Mouse (Mus musculus) intestine, embryonic 14.5 days (tissue): ENCODE results near the gene Efemp2. TPM values are rescaled to one million over a fixed set of nuclear protein-coding genes. Genes with fewer than 3 reads are reported as not detected.

Experiments
- ATAC-seq: fragments of 200-750 bp; cut with Nextera tagmentation; replicated peaks from 2 replicates; pipeline ENCODE4 v1.8.0; 2017; ENCODE audit warnings: low read depth, moderate number of reproducible peaks, moderate TSS enrichment, moderate library complexity; ENCODE audit not compliant: low FRiP score, low TSS enrichment
- DNase-seq: peaks from one replicate; pipeline ENCODE4 v3.0.0-alpha.2; 2018; ENCODE audit warnings: low spot score
- H3K27ac ChIP-seq: fragments of 300-500 bp; sonication (generic); 2 replicates; pipeline ENCODE4 v1.5.1; 2014; ENCODE audit warnings: low read depth, mild to moderate bottlenecking, control low read depth
- H3K27me3 ChIP-seq: fragments of 300-500 bp; sonication (generic); replicated peaks from 2 replicates; pipeline ENCODE4 v1.6.1; 2014; ENCODE audit warnings: low read length, control low read depth; ENCODE audit not compliant: control insufficient read depth, insufficient read depth
- H3K36me3 ChIP-seq: fragments of 300-500 bp; sonication (generic); 2 replicates; pipeline ENCODE4 v1.6.1; 2014; ENCODE audit warnings: low read length, control low read depth; ENCODE audit not compliant: control insufficient read depth, insufficient read depth
- H3K4me1 ChIP-seq: fragments of 300-500 bp; sonication (generic); replicated peaks from 2 replicates; pipeline ENCODE4 v1.6.1; 2014; ENCODE audit warnings: low read length, control low read depth, mixed read lengths; ENCODE audit not compliant: control insufficient read depth, insufficient read depth
- H3K4me2 ChIP-seq: fragments of 300-500 bp; sonication (generic); 2 replicates; pipeline ENCODE4 v1.6.1; 2014; ENCODE audit warnings: low read length
- H3K4me3 ChIP-seq: fragments of 300-500 bp; sonication (generic); 2 replicates; pipeline ENCODE4 v1.5.1; 2014; ENCODE audit warnings: low read depth, low read length, control low read depth, mixed read lengths
- H3K9ac ChIP-seq: fragments of 300-500 bp; sonication (generic); 2 replicates; pipeline ENCODE4 v1.6.1; 2014; ENCODE audit warnings: mild to moderate bottlenecking, low read length
- H3K9me3 ChIP-seq: fragments of 300-500 bp; sonication (generic); 2 replicates; pipeline ENCODE4 v1.6.1; 2016; ENCODE audit warnings: low read length, control low read depth; ENCODE audit not compliant: control insufficient read depth
- WGBS: fragments of 180-500 bp; shearing (Covaris S2); extraction: QIAGEN DNeasy Blood & Tissue Kit; methylation state at CpG from one replicate; pipeline ENCODE4 v1.1.7; 2014; 5-methylcytosine and 5-hydroxymethylcytosine counted together
- polyA plus RNA-seq: library from polyadenylated mRNA; unstranded; fragments of >200 nt; fragmentation: Nextera tagmentation; extraction: Ambion mirVana; gene quantifications from 2 replicates; pipeline ENCODE4 v1.2.1, GENCODE M21; 2014

Efemp2 gene
- polyA plus RNA-seq, 1 experiment from 2014 or later, result 136 TPM

- H3K4me2 ChIP-seq, result peak within 1 kb of the TSS; percentile 94
- H3K4me3 ChIP-seq, result peak within 1 kb of the TSS; percentile 72
- H3K9ac ChIP-seq, result peak within 1 kb of the TSS; percentile 75
- 9% methylated on average over 14 of the region's 14 CpGs for WGBS
- DNase-seq (no peak), ATAC-seq (no peak)
- no peaks in the 10 kb centered on the region for H3K27me3 ChIP-seq
- peaks cover 37% of the 10 kb centered on the region for H3K4me1 ChIP-seq
- H3K9me3 ChIP-seq, result no peaks in the 10 kb centered on the region
- peaks cover 27% of the 10 kb centered on the region for H3K36me3 ChIP-seq
- peak within 1 kb of the TSS; percentile 84 for H3K27ac ChIP-seq
These were observed 15.9 kb upstream of the Efemp2 start, which contains the start of gene Ccdc85b for GRCm38 (mm10) chr19:5457746-5458442. TSS of gene Ccdc85b (minus strand) at chr19:5457894.

- ATAC-seq (no peak), DNase-seq (no peak)
- peaks cover 40% of the 10 kb centered on the region for H3K4me1 ChIP-seq
- H3K4me3 ChIP-seq, result no peak overlapping the region
- H3K36me3 ChIP-seq, result peaks cover 26% of the 10 kb centered on the region
- no peak overlapping the region for H3K4me2 ChIP-seq
- no peaks in the 10 kb centered on the region for H3K27me3 ChIP-seq
- H3K9me3 ChIP-seq, result no peaks in the 10 kb centered on the region
- no peak overlapping the region for H3K9ac ChIP-seq
- H3K27ac ChIP-seq, result no peak overlapping the region
- WGBS, result 72% methylated on average over 7 of the region's 7 CpGs
These were observed 14.7 kb upstream of the Efemp2 start for GRCm38 (mm10) chr19:5459019-5459418.

- no peaks in the 10 kb centered on the region for H3K27me3 ChIP-seq
- no peaks in the 10 kb centered on the region for H3K9me3 ChIP-seq
- H3K27ac ChIP-seq, result no peak overlapping the region; the same call in 1 of the 2 replicates
- H3K36me3 ChIP-seq, result peaks cover 25% of the 10 kb centered on the region
- peak overlapping the region; percentile 66 for H3K4me2 ChIP-seq
- WGBS, result 35% methylated on average over 3 of the region's 3 CpGs
- DNase-seq, result no peak
- H3K9ac ChIP-seq, result peak overlapping the region; percentile 70
- H3K4me1 ChIP-seq, result peaks cover 44% of the 10 kb centered on the region
- ATAC-seq, result no peak
- peak overlapping the region; percentile 91 for H3K4me3 ChIP-seq
These were observed 13.9 kb upstream of the Efemp2 start for GRCm38 (mm10) chr19:5459896-5460295.

GRCm38 (mm10) chr19:5460465-5460911 is 13.3 kb upstream of the Efemp2 start, which contains the start of gene Fibp:
TSS of gene Fibp (plus strand) at chr19:5460615.
- Histone ChIP-seq H3K9me3 (no peaks in the 10 kb centered on the region), H3K27me3 (no peaks in the 10 kb centered on the region), H3K36me3 (peaks cover 30% of the 10 kb centered on the region), H3K4me1 (peaks cover 38% of the 10 kb centered on the region), H3K4me2 (peak within 1 kb of the TSS; percentile 66), H3K27ac (peak within 1 kb of the TSS; percentile 34; the same call in 1 of the 2 replicates), H3K9ac (peak within 1 kb of the TSS; percentile 70), H3K4me3 (peak within 1 kb of the TSS; percentile 91)
- DNase-seq (peak; percentile 96), ATAC-seq (peak; percentile 65)
- WGBS, result under 1% methylated on average over 32 of the region's 32 CpGs

GRCm38 (mm10) chr19:5461411-5461810 is 12.3 kb upstream of the Efemp2 start:
- H3K4me2 ChIP-seq, result peak overlapping the region; percentile 66
- no peak overlapping the region; the same call in 1 of the 2 replicates for H3K9ac ChIP-seq
- no peaks in the 10 kb centered on the region for H3K27me3 ChIP-seq
- peak overlapping the region; percentile 91 for H3K4me3 ChIP-seq
- DNase-seq, result no peak
- H3K27ac ChIP-seq, result no peak overlapping the region
- no peak for ATAC-seq
- H3K4me1 ChIP-seq, result peaks cover 30% of the 10 kb centered on the region
- WGBS, result 88% methylated on average over 6 of the region's 6 CpGs
- no peaks in the 10 kb centered on the region for H3K9me3 ChIP-seq
- H3K36me3 ChIP-seq, result peaks cover 39% of the 10 kb centered on the region

GRCm38 (mm10) chr19:5463212-5463611 is 10.5 kb upstream of the Efemp2 start:
- peaks cover 57% of the 10 kb centered on the region for H3K36me3 ChIP-seq
- no peak overlapping the region for H3K27ac ChIP-seq
- no peak overlapping the region for H3K4me2 ChIP-seq
- DNase-seq (no peak), ATAC-seq (no peak)
- H3K27me3 ChIP-seq, result no peaks in the 10 kb centered on the region
- WGBS, result 87% methylated on average over 9 of the region's 9 CpGs
- H3K9ac ChIP-seq, result no peak overlapping the region
- H3K4me1 ChIP-seq, result peaks cover 20% of the 10 kb centered on the region
- H3K9me3 ChIP-seq, result no peaks in the 10 kb centered on the region
- no peak overlapping the region for H3K4me3 ChIP-seq

- Histone ChIP-seq H3K4me1 (peaks cover 20% of the 10 kb centered on the region), H3K4me2 (peak overlapping the region; percentile 42), H3K9me3 (no peaks in the 10 kb centered on the region), H3K9ac (peak overlapping the region; percentile 12), H3K27ac (no peak overlapping the region), H3K4me3 (peak overlapping the region; percentile 10), H3K27me3 (no peaks in the 10 kb centered on the region), H3K36me3 (peaks cover 57% of the 10 kb centered on the region)
- WGBS, result 35% methylated on average over 15 of the region's 15 CpGs
- ATAC-seq (peak; percentile 21; the same call in 1 of the 2 replicates), DNase-seq (peak; percentile 83)
These were observed 9.8 kb upstream of the Efemp2 start for GRCm38 (mm10) chr19:5463791-5464562.

GRCm38 (mm10) chr19:5465037-5465436 is 8.7 kb upstream of the Efemp2 start:
- peaks cover 57% of the 10 kb centered on the region for H3K36me3 ChIP-seq

More at GRCm38 (mm10) chr19:5465037-5465436, 8.7 kb upstream of the Efemp2 start:
- WGBS, result 95% methylated on average over 8 of the region's 8 CpGs
- DNase-seq (no peak), ATAC-seq (no peak)
- Histone ChIP-seq H3K4me2 (no peak overlapping the region), H3K27ac (no peak overlapping the region), H3K9me3 (no peaks in the 10 kb centered on the region), H3K4me1 (peaks cover 20% of the 10 kb centered on the region), H3K4me3 (no peak overlapping the region), H3K27me3 (no peaks in the 10 kb centered on the region), H3K9ac (no peak overlapping the region)
